Mouse (Mus musculus): ENCODE data around the gene Chd2. TPM values are rescaled to one million over a fixed set of nuclear protein-coding genes. Genes with fewer than 3 reads are reported as not detected.
"Not testable (repeated sequence)": the region's sequence is repeated elsewhere in the genome, so short reads cannot be mapped to it uniquely, and the experiment has no call there.

The Chd2 gene
- polyA plus RNA-seq, 1 experiment, result 5.8 TPM

GRCm38 (mm10) chr7:73579072-73579731 lies 37.6 kb upstream of the Chd2 start:
- Histone ChIP-seq H3K79me3 (ENCODE audit: low read depth) (no peaks in the 10 kb centered on the region), H3ac (ENCODE audit: control insufficient read depth, insufficient read length, low read depth) (no peak overlapping the region), H3K79me2 (ENCODE audit: control insufficient read depth, insufficient read depth) (no peaks in the 10 kb centered on the region), H3K4me3 (ENCODE audit: insufficient read depth, poor library complexity, severe bottlenecking) (no peak overlapping the region), H3K36me3 (ENCODE audit: control insufficient read depth, insufficient read depth) (no peaks in the 10 kb centered on the region), H3K27me3 (ENCODE audit: control insufficient read depth, insufficient read depth, insufficient read length) (no peaks in the 10 kb centered on the region)
- TF ChIP-seq FOSL1 (IDR thresholded peaks at IDR 0.05; ENCODE audit: insufficient read depth, low read length, poor library complexity, severe bottlenecking), result no peak
- no peak for TF ChIP-seq CEBPB (IDR thresholded peaks at IDR 0.05; ENCODE audit: low read depth)
- TF ChIP-seq MYOG (IDR thresholded peaks at IDR 0.05; ENCODE audit: control insufficient read depth, extremely low read depth, insufficient read length), result no peak
- no peak for TF ChIP-seq USF1 (IDR thresholded peaks at IDR 0.05; ENCODE audit: low read depth)
- TF ChIP-seq CTCF (IDR thresholded peaks at IDR 0.05; ENCODE audit: control insufficient read depth, insufficient read depth, insufficient read length), result no peak
- TF ChIP-seq MAX (IDR thresholded peaks at IDR 0.05), result no peak
- TF ChIP-seq MYOD1 (IDR thresholded peaks at IDR 0.05; ENCODE audit: control insufficient read depth, insufficient read length, low read depth), result no peak

- Histone ChIP-seq H3K79me2 (ENCODE audit: control insufficient read depth, insufficient read depth) (no peaks in the 10 kb centered on the region), H3K36me3 (ENCODE audit: control insufficient read depth, insufficient read depth) (no peaks in the 10 kb centered on the region), H3K79me3 (ENCODE audit: low read depth) (no peaks in the 10 kb centered on the region), H3K27me3 (ENCODE audit: control insufficient read depth, insufficient read depth, insufficient read length) (no peaks in the 10 kb centered on the region), H3K4me3 (ENCODE audit: insufficient read depth, poor library complexity, severe bottlenecking) (no peak overlapping the region), H3ac (ENCODE audit: control insufficient read depth, insufficient read length, low read depth) (no peak overlapping the region)
- no peak for TF ChIP-seq CTCF (IDR thresholded peaks at IDR 0.05; ENCODE audit: control insufficient read depth, insufficient read depth, insufficient read length)
- TF ChIP-seq MAX (IDR thresholded peaks at IDR 0.05), result no peak
Measured at GRCm38 (mm10) chr7:73577888-73578421, 36.3 kb upstream of the Chd2 start.

- Histone ChIP-seq H3K4me3 (ENCODE audit: insufficient read depth, poor library complexity, severe bottlenecking) (no peak overlapping the region), H3K79me2 (ENCODE audit: control insufficient read depth, insufficient read depth) (no peaks in the 10 kb centered on the region), H3ac (ENCODE audit: control insufficient read depth, insufficient read length, low read depth) (no peak overlapping the region), H3K36me3 (ENCODE audit: control insufficient read depth, insufficient read depth) (no peaks in the 10 kb centered on the region), H3K27me3 (ENCODE audit: control insufficient read depth, insufficient read depth, insufficient read length) (no peaks in the 10 kb centered on the region), H3K79me3 (ENCODE audit: low read depth) (no peaks in the 10 kb centered on the region)
- TF ChIP-seq MAX (IDR thresholded peaks at IDR 0.05) (no peak), MYOG (IDR thresholded peaks at IDR 0.05; ENCODE audit: control insufficient read depth, extremely low read depth, insufficient read length) (no peak), FOSL1 (IDR thresholded peaks at IDR 0.05; ENCODE audit: insufficient read depth, low read length, poor library complexity, severe bottlenecking) (no peak), MYOD1 (IDR thresholded peaks at IDR 0.05; ENCODE audit: control insufficient read depth, insufficient read length, low read depth) (no peak), USF1 (IDR thresholded peaks at IDR 0.05; ENCODE audit: low read depth) (no peak), CTCF (IDR thresholded peaks at IDR 0.05; ENCODE audit: control insufficient read depth, insufficient read depth, insufficient read length) (no peak), CEBPB (IDR thresholded peaks at IDR 0.05; ENCODE audit: low read depth) (no peak)
Measured at GRCm38 (mm10) chr7:73576101-73576936, 34.7 kb upstream of the Chd2 start.

GRCm38 (mm10) chr7:73575257-73575656 lies 33.6 kb upstream of the Chd2 start:
- Histone ChIP-seq H3K4me3 (ENCODE audit: insufficient read depth, poor library complexity, severe bottlenecking) (no peak overlapping the region), H3ac (ENCODE audit: control insufficient read depth, insufficient read length, low read depth) (no peak overlapping the region), H3K79me3 (ENCODE audit: low read depth) (no peaks in the 10 kb centered on the region), H3K36me3 (ENCODE audit: control insufficient read depth, insufficient read depth) (no peaks in the 10 kb centered on the region), H3K79me2 (ENCODE audit: control insufficient read depth, insufficient read depth) (no peaks in the 10 kb centered on the region), H3K27me3 (ENCODE audit: control insufficient read depth, insufficient read depth, insufficient read length) (no peaks in the 10 kb centered on the region)
- TF ChIP-seq CTCF (IDR thresholded peaks at IDR 0.05; ENCODE audit: control insufficient read depth, insufficient read depth, insufficient read length) (no peak), MYOG (IDR thresholded peaks at IDR 0.05; ENCODE audit: control insufficient read depth, extremely low read depth, insufficient read length) (no peak), CEBPB (IDR thresholded peaks at IDR 0.05; ENCODE audit: low read depth) (no peak), FOSL1 (IDR thresholded peaks at IDR 0.05; ENCODE audit: insufficient read depth, low read length, poor library complexity, severe bottlenecking) (no peak), MAX (IDR thresholded peaks at IDR 0.05) (no peak), MYOD1 (IDR thresholded peaks at IDR 0.05; ENCODE audit: control insufficient read depth, insufficient read length, low read depth) (no peak), USF1 (IDR thresholded peaks at IDR 0.05; ENCODE audit: low read depth) (no peak)

- not testable (repeated sequence) for H3K79me3 ChIP-seq (ENCODE audit: low read depth); H3K79me2 ChIP-seq (ENCODE audit: control insufficient read depth, insufficient read depth); H3ac ChIP-seq (ENCODE audit: control insufficient read depth, insufficient read length, low read depth); H3K27me3 ChIP-seq (ENCODE audit: control insufficient read depth, insufficient read depth, insufficient read length); H3K4me3 ChIP-seq (ENCODE audit: insufficient read depth, poor library complexity, severe bottlenecking); H3K36me3 ChIP-seq (ENCODE audit: control insufficient read depth, insufficient read depth)
Measured at GRCm38 (mm10) chr7:73574673-73575072, 33.0 kb upstream of the Chd2 start.

GRCm38 (mm10) chr7:73572571-73572970 lies 30.9 kb upstream of the Chd2 start:
- H3K79me2 ChIP-seq (ENCODE audit: control insufficient read depth, insufficient read depth), result no peaks in the 10 kb centered on the region

More at GRCm38 (mm10) chr7:73572571-73572970, 30.9 kb upstream of the Chd2 start:
- Histone ChIP-seq H3K79me3 (ENCODE audit: low read depth) (no peaks in the 10 kb centered on the region), H3K4me3 (ENCODE audit: insufficient read depth, poor library complexity, severe bottlenecking) (no peak overlapping the region), H3K36me3 (ENCODE audit: control insufficient read depth, insufficient read depth) (no peaks in the 10 kb centered on the region), H3ac (ENCODE audit: control insufficient read depth, insufficient read length, low read depth) (no peak overlapping the region), H3K27me3 (ENCODE audit: control insufficient read depth, insufficient read depth, insufficient read length) (no peaks in the 10 kb centered on the region)
- TF ChIP-seq USF1 (IDR thresholded peaks at IDR 0.05; ENCODE audit: low read depth) (no peak), CTCF (IDR thresholded peaks at IDR 0.05; ENCODE audit: control insufficient read depth, insufficient read depth, insufficient read length) (no peak), MYOG (IDR thresholded peaks at IDR 0.05; ENCODE audit: control insufficient read depth, extremely low read depth, insufficient read length) (no peak), MYOD1 (IDR thresholded peaks at IDR 0.05; ENCODE audit: control insufficient read depth, insufficient read length, low read depth) (no peak), FOSL1 (IDR thresholded peaks at IDR 0.05; ENCODE audit: insufficient read depth, low read length, poor library complexity, severe bottlenecking) (no peak), CEBPB (IDR thresholded peaks at IDR 0.05; ENCODE audit: low read depth) (no peak), MAX (IDR thresholded peaks at IDR 0.05) (no peak)
